Mouse (Mus musculus) heart, adult 8-10 months (tissue): ENCODE results near the gene Map3k14. TPM values are rescaled to one million over a fixed set of nuclear protein-coding genes. Genes with fewer than 3 reads are reported as not detected.
"Not testable (repeated sequence)": the region's sequence is repeated elsewhere in the genome, so short reads cannot be mapped to it uniquely, and the experiment has no call there.

Source experiments
- DNase-seq: peaks from one replicate; pipeline ENCODE4 v3.0.0; 2022; ENCODE audit warnings: low spot score
- total RNA-seq, 4 experiments: library from RNA; stranded (reverse); gene quantifications; 2 replicates each; pipeline ENCODE4 v1.2.4; 2022

Gene Map3k14
- total RNA-seq, result 1 to 10 TPM; 2.7 to 3.9 (median 3.6) TPM

- peak; percentile 100 for DNase-seq
These were observed at the start of gene Map3k14 for GRCm38 (mm10) chr11:103267346-103268219. TSS of gene Map3k14 (minus strand) at chr11:103267472.

GRCm38 (mm10) chr11:103315379-103315778 is 48.1 kb upstream of the Map3k14 start:
- DNase-seq, result no peak

GRCm38 (mm10) chr11:103314736-103315374 is 47.6 kb upstream of the Map3k14 start:
- no peak for DNase-seq

- DNase-seq, result no peak
These were observed 46.3 kb upstream of the Map3k14 start for GRCm38 (mm10) chr11:103313542-103313941.

GRCm38 (mm10) chr11:103312655-103313255 is 45.5 kb upstream of the Map3k14 start:
- no peak for DNase-seq

GRCm38 (mm10) chr11:103311960-103312611 is 44.8 kb upstream of the Map3k14 start:
- DNase-seq, result no peak

- DNase-seq, result no peak
These were observed 42.8 kb upstream of the Map3k14 start for GRCm38 (mm10) chr11:103309956-103310574.

- no peak for DNase-seq
These were observed 40.6 kb upstream of the Map3k14 start for GRCm38 (mm10) chr11:103307910-103308309.

- no peak for DNase-seq
These were observed 37.3 kb upstream of the Map3k14 start for GRCm38 (mm10) chr11:103304525-103304924.

- no peak for DNase-seq
These were observed 27.5 kb upstream of the Map3k14 start for GRCm38 (mm10) chr11:103294772-103295171.

- DNase-seq, result peak; percentile 46
These were observed 26.8 kb upstream of the Map3k14 start for GRCm38 (mm10) chr11:103294066-103294465.

- no peak for DNase-seq
These were observed 25.6 kb upstream of the Map3k14 start for GRCm38 (mm10) chr11:103292890-103293287.

- DNase-seq, result peak; percentile 84
These were observed 25.0 kb upstream of the Map3k14 start for GRCm38 (mm10) chr11:103292152-103292889.

- not testable (repeated sequence) for DNase-seq
These were observed 23.6 kb upstream of the Map3k14 start for GRCm38 (mm10) chr11:103290841-103291240.

- DNase-seq, result no peak
These were observed 21.2 kb upstream of the Map3k14 start for GRCm38 (mm10) chr11:103288291-103288963.

- no peak for DNase-seq
These were observed 19.6 kb upstream of the Map3k14 start for GRCm38 (mm10) chr11:103286910-103287309.

- DNase-seq, result no peak
These were observed 18.7 kb upstream of the Map3k14 start for GRCm38 (mm10) chr11:103285951-103286350.

- DNase-seq, result no peak
These were observed 18.0 kb upstream of the Map3k14 start for GRCm38 (mm10) chr11:103285276-103285675.

GRCm38 (mm10) chr11:103281784-103282183 is 14.5 kb upstream of the Map3k14 start:
- DNase-seq, result peak; percentile 61

GRCm38 (mm10) chr11:103276450-103276849 is 9.2 kb upstream of the Map3k14 start:
- DNase-seq, result no peak
